Mouse (Mus musculus) midbrain, embryonic 14.5 days (tissue): ENCODE data around the gene Tanc1. TPM values are rescaled to one million over a fixed set of nuclear protein-coding genes. Genes with fewer than 3 reads are reported as not detected.

ENCODE experiments used
- ATAC-seq: fragments of 200-750 bp; cut with Nextera tagmentation; 2 replicates; pipeline ENCODE4 v1.8.0; 2017; ENCODE audit warnings: moderate number of reproducible peaks, moderate library complexity; ENCODE audit not compliant: low FRiP score, low TSS enrichment
- DNase-seq: peaks from one replicate; pipeline ENCODE4 v3.0.0-alpha.2; 2015
- H3K27ac ChIP-seq: fragments of 300-500 bp; sonication (generic); replicated peaks from 2 replicates; pipeline ENCODE4 v1.5.1; 2014; ENCODE audit warnings: mild to moderate bottlenecking, low read depth, low read length, moderate library complexity
- H3K27me3 ChIP-seq: fragments of 300-500 bp; sonication (generic); 2 replicates; pipeline ENCODE4 v1.6.1; 2014; ENCODE audit warnings: low read length, control low read depth, mixed read lengths; ENCODE audit not compliant: control insufficient read depth, insufficient read depth
- H3K36me3 ChIP-seq: fragments of 300-500 bp; sonication (generic); 2 replicates; pipeline ENCODE4 v1.6.1; 2014; ENCODE audit warnings: low read length, control low read depth; ENCODE audit not compliant: control insufficient read depth, insufficient read depth
- H3K4me1 ChIP-seq: fragments of 300-500 bp; sonication (generic); 2 replicates; pipeline ENCODE4 v1.6.1; 2014; ENCODE audit warnings: mild to moderate bottlenecking, antibody characterized with exemption, low read length, control low read depth; ENCODE audit not compliant: control insufficient read depth, insufficient read depth
- H3K4me2 ChIP-seq: fragments of 300-500 bp; sonication (generic); 2 replicates; pipeline ENCODE4 v1.6.1; 2014; ENCODE audit warnings: mild to moderate bottlenecking, low read length, moderate library complexity
- H3K4me3 ChIP-seq: fragments of 300-500 bp; sonication (generic); replicated peaks from 2 replicates; pipeline ENCODE4 v1.5.1; 2014; ENCODE audit warnings: low read depth, low read length
- H3K9ac ChIP-seq: fragments of 300-500 bp; sonication (generic); replicated peaks from 2 replicates; pipeline ENCODE4 v1.6.1; 2014; ENCODE audit warnings: mild to moderate bottlenecking, low read length, moderate library complexity
- H3K9me3 ChIP-seq: fragments of 300-500 bp; sonication (generic); 2 replicates; pipeline ENCODE4 v1.6.1; 2016; ENCODE audit warnings: low read length, control low read depth, mixed read lengths; ENCODE audit not compliant: control insufficient read depth
- WGBS: fragments of 180-500 bp; shearing (Covaris S2); extraction: QIAGEN DNeasy Blood & Tissue Kit; methylation state at CpG from one replicate; pipeline ENCODE4 v1.1.7; 2014; 5-methylcytosine and 5-hydroxymethylcytosine counted together
- polyA plus RNA-seq: library from polyadenylated mRNA; unstranded; fragments of >200 nt; fragmentation: Nextera tagmentation; extraction: Ambion mirVana; gene quantifications from 2 replicates; pipeline ENCODE4 v1.2.1, GENCODE M21; 2014

Tanc1 gene
- polyA plus RNA-seq, 1 experiment from 2014 or later = 5.5 TPM

DNA sequence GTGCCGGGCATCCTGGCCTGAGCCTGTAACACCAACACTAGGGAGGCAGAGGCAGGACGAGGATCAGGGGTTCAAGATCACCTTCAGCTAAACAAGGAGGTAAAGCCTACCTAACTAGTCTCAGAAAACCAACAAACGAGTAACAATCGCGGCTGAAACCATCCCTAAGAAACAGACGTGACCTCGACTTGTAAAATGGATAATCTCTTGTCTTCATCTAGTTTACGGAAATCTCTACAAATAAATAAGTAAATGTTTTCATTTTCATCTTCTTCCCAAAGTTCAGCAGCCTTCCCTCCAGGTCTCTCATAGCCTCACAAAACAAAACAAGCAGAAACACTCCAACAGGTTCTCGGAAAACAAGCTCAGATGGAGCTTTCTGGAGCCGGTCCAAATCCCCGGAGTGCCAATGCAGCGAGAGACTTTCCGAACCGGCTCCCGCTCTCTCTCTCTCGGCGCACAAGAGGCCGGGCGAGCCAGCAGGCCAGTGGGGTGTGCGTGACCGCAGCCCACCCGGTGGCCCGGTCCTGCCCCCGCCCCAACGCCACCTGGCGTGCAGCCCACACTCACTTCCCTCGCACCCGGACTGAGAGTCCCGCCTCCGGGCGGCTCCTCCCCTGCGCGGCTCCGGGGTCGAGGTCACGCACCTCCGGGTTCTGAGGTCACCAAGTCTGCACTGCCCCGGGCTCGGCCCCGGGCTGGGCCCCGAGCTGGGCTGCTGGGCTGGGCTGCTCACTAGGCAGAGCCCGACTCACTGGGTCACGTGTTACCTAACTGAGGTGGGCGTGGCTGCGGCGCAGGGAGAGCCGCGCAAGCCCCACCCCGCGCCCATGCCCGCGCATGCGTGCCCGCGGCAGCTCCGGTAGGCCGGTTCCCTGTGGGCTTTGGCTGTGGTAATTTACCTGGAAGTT, 270.2 kb downstream of the Tanc1 start, which contains the start of gene Wdsub1:
Gene Wdsub1, minus strand, starts transcription at position 761 of the 911 bp plus-strand sequence.
- no peaks in the 10 kb centered on the region for H3K9me3 ChIP-seq
- H3K9ac ChIP-seq = peak within 1 kb of the TSS; percentile 65
- WGBS = 5% methylated on average over 57 of the region's 57 CpGs
- peak; percentile 94 for ATAC-seq
- H3K4me2 ChIP-seq = peak within 1 kb of the TSS; percentile 85
- peak; percentile 94 for DNase-seq
- no peaks in the 10 kb centered on the region; the same call in 1 of the 2 replicates for H3K27me3 ChIP-seq
- H3K27ac ChIP-seq = 0 out of 2 replicates have a peak within 1 kb of the TSS, but pooled peaks have one; percentile 1
- H3K4me1 ChIP-seq = no peaks in the 10 kb centered on the region
- H3K36me3 ChIP-seq = no peaks in the 10 kb centered on the region
- H3K4me3 ChIP-seq = peak within 1 kb of the TSS; percentile 68

DNA sequence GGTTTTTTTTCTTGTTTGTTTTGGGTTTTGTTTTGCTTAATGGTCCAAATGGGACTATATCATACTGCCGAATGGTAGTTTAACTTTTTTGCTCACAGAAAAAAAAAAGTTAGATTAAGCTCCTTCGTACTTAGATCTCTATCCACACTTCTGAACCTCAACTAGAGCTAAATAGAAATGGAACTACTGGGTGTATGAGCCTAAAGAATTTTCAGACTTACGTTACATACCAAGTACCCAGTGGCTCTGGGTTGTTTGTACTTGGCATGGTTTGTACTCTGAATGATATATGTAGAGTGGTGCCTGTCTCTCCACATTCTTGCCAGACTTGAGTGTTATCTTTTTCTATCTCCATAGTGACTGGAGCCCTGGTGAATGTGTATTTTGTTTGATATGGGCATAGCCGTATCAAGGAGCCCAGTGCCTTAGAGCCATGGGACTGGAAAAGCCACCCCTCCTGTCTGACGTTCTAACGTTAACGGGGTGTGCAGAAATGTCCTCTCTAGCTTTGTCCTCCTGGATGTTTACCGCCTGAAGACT, 271.0 kb downstream of the Tanc1 start:
- 74% methylated on average over 8 of the region's 8 CpGs for WGBS
- DNase-seq (no peak), ATAC-seq (peak; percentile 24; the same call in 1 of the 2 replicates)
- no peak overlapping the region for H3K9ac ChIP-seq
- H3K4me1 ChIP-seq = no peaks in the 10 kb centered on the region
- H3K9me3 ChIP-seq = no peaks in the 10 kb centered on the region
- H3K4me3 ChIP-seq = peak overlapping the region; percentile 68
- H3K27ac ChIP-seq = no peak overlapping the region
- H3K4me2 ChIP-seq = peak overlapping the region; percentile 85
- no peaks in the 10 kb centered on the region; the same call in 1 of the 2 replicates for H3K27me3 ChIP-seq
- H3K36me3 ChIP-seq = no peaks in the 10 kb centered on the region

DNA sequence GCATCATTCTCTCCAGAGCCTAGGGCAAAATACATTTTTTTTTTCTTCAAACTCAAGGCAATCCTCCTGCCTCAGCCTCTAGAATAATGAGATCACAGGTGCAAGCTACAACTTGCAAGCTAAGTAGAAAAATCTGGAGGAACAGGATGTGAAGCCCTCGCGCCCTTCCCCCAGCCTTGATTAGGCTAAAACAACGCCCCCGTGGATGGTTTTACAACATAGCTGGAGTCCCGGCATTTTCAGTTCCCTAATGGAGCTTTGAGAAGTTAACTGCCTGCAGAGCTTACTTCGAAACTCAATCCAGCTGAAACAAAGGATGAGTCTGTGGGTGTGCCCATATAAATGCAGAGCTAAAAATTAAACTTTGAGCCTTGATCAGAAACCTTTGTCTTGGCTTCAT, 277.9 kb downstream of the Tanc1 start:
- H3K4me3 ChIP-seq = no peak overlapping the region
- DNase-seq (no peak), ATAC-seq (no peak)
- H3K9ac ChIP-seq = no peak overlapping the region
- H3K36me3 ChIP-seq = peaks cover 10% of the 10 kb centered on the region; the same call in 1 of the 2 replicates
- H3K27ac ChIP-seq = no peak overlapping the region
- H3K27me3 ChIP-seq = no peaks in the 10 kb centered on the region
- WGBS = 92% methylated on average over 6 of the region's 6 CpGs
- H3K4me2 ChIP-seq = no peak overlapping the region
- H3K9me3 ChIP-seq = no peaks in the 10 kb centered on the region
- H3K4me1 ChIP-seq = no peaks in the 10 kb centered on the region

Other genes starting within 250 kb of the Tanc1 start
- 0.42 and 0.96 TPM in 2 replicates for gene Dapl1, start 127.4 kb upstream of the Tanc1 start, polyA plus RNA-seq